Mouse (Mus musculus) olfactory bulb, adult 2 months (tissue): ENCODE results near the gene Paxip1.

Experiments
- CTCF ChIP-seq: fragments of 200-500 bp; IDR thresholded peaks from 2 replicates; pipeline ENCODE4 v1.5.1; 2012; ENCODE audit warnings: low read depth, mild to moderate bottlenecking, low read length, moderate library complexity; ENCODE audit not compliant: insufficient read depth
- POLR2A ChIP-seq: fragments of 200-500 bp; IDR thresholded peaks from 2 replicates; pipeline ENCODE4 v1.6.1; 2012; ENCODE audit warnings: mild to moderate bottlenecking, low read depth, low read length, moderate library complexity; ENCODE audit not compliant: insufficient read depth

DNA sequence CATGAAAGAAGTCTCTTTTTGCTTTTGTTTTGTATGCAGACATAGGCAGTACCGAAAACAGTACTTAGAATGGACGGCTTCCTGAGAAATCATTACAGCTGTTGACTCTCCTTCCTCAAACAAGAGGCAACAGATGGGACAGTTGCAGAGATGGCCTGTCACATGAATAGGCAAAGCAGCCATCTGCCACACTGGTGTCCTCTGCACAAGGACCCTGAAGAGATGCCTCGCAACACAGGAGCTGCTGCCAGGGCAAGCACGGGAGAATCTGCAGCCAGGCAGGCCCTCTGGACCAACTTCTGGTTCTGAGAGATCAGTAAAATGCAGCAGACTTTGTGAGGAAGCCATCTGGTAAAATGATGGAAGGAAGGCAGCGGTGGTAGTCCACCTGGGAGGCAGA lies 23.5 kb downstream of the Paxip1 start:
- TF ChIP-seq POLR2A, result no peak
- TF ChIP-seq CTCF, result no peak
